Mouse (Mus musculus) lung, embryonic 14.5 days (tissue): ENCODE measurements around the gene Noxa1. TPM values are rescaled to one million over a fixed set of nuclear protein-coding genes. Genes with fewer than 3 reads are reported as not detected.

ENCODE experiments used
- ATAC-seq: fragments of 200-750 bp; cut with Nextera tagmentation; 2 replicates; pipeline ENCODE4 v1.8.0; 2017; ENCODE audit warnings: mild to moderate bottlenecking, moderate TSS enrichment, moderate library complexity; ENCODE audit not compliant: insufficient read depth
- DNase-seq: peaks from one replicate; pipeline ENCODE4 v3.0.0-alpha.2; 2015
- H3K27ac ChIP-seq: fragments of 300-500 bp; sonication (generic); 2 replicates; pipeline ENCODE4 v1.5.1; 2014; ENCODE audit warnings: low read depth, mild to moderate bottlenecking, moderate library complexity
- H3K27me3 ChIP-seq: fragments of 300-500 bp; sonication (generic); 2 replicates; pipeline ENCODE4 v1.6.1; 2014; ENCODE audit warnings: low read length, control low read depth; ENCODE audit not compliant: insufficient read depth
- H3K36me3 ChIP-seq: fragments of 300-500 bp; sonication (generic); 2 replicates; pipeline ENCODE4 v1.6.1; 2014; ENCODE audit warnings: control low read depth; ENCODE audit not compliant: insufficient read depth
- H3K4me1 ChIP-seq: fragments of 300-500 bp; sonication (generic); 2 replicates; pipeline ENCODE4 v1.6.1; 2014; ENCODE audit warnings: antibody characterized with exemption, control low read depth; ENCODE audit not compliant: insufficient read depth
- H3K4me2 ChIP-seq: fragments of 300-500 bp; sonication (generic); 2 replicates; pipeline ENCODE4 v1.6.1; 2014; ENCODE audit warnings: mild to moderate bottlenecking
- H3K4me3 ChIP-seq: fragments of 300-500 bp; sonication (generic); 2 replicates; pipeline ENCODE4 v1.5.1; 2014; ENCODE audit warnings: low read depth, low read length
- H3K9ac ChIP-seq: fragments of 300-500 bp; sonication (generic); 2 replicates; pipeline ENCODE4 v1.6.1; 2014
- H3K9me3 ChIP-seq: fragments of 300-500 bp; sonication (generic); 2 replicates; pipeline ENCODE4 v1.6.1; 2016; ENCODE audit warnings: low read depth, low read length, control low read depth
- CTCF ChIP-seq: IDR thresholded peaks from 2 replicates; pipeline ENCODE4 v1.5.1; 2016; ENCODE audit warnings: antibody characterized with exemption, low read depth
- WGBS: fragments of 180-500 bp; shearing (Covaris S2); extraction: QIAGEN DNeasy Blood & Tissue Kit; methylation state at CpG from one replicate; pipeline ENCODE4 v1.1.7; 2014; 5-methylcytosine and 5-hydroxymethylcytosine counted together
- polyA plus RNA-seq: library from polyadenylated mRNA; unstranded; fragments of >200 nt; fragmentation: Nextera tagmentation; extraction: Ambion mirVana; gene quantifications from 2 replicates; pipeline ENCODE4 v1.2.1, GENCODE M21; 2014

The Noxa1 gene
- polyA plus RNA-seq, 1 experiment from 2014 or later = 0.41 TPM

DNA sequence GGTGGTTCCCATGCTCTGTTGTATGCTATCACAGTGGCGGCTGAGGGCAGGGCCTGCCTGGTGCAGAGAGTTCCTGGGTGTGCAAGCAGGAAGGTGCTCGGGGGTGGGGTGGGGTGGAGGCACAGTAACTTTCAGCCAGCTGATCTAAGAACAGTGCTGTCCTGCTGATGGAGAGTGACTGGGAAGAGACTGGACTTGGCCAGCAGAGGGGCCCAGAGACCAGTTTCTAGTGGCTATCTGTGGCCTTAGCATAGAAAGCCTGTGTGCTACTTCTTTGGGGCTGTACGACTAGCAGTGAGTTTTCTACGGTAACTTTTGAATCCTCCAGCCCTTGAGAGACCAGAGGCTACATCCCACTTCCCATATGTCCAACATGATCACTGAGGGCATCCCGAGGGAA, 4.0 kb upstream of the Noxa1 start:
- Histone ChIP-seq H3K4me2 (no peak overlapping the region), H3K27ac (no peak overlapping the region), H3K9ac (no peak overlapping the region), H3K9me3 (no peaks in the 10 kb centered on the region), H3K4me3 (no peak overlapping the region), H3K36me3 (no peaks in the 10 kb centered on the region), H3K4me1 (no peaks in the 10 kb centered on the region), H3K27me3 (0 out of 2 replicates have a peak, but pooled peaks cover 7% of the 10 kb centered on the region)
- TF ChIP-seq CTCF = peak; percentile 52
- WGBS = 54% methylated on average over 5 of the region's 5 CpGs
- ATAC-seq (no peak), DNase-seq (peak; percentile 60)

DNA sequence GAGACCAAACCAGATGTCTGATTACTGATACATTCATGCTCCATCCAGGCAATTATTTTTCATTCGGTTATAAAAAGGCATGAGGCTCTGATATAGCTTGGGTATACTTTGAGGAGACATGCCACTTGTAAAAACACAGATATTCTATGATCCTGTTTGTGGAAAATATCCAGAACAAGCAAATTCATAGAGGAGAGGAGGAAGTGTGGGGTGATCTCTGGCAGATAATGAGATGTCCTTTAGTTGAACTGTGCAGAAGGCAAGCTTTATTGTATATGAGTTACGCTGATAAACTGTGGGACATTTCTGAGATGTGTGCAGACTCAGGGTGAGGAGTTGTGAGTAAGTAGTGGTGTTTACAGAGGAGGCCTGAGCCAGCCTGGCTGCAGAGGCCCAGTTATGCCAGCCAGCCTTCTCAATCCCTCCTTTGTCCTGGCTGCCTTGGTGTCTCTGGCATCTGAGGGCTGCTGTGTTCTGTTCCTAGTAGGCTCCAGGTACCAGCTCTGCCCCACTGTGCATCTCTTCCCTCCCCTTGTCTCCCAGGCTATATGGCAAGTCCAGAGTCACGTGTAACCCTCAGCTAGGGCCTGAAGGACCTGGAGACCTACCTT, 3.2 kb upstream of the Noxa1 start:
- no peak overlapping the region for H3K4me2 ChIP-seq
- H3K36me3 ChIP-seq = no peaks in the 10 kb centered on the region
- TF ChIP-seq CTCF = no peak
- H3K27ac ChIP-seq = no peak overlapping the region
- H3K4me3 ChIP-seq = no peak overlapping the region
- H3K27me3 ChIP-seq = 0 out of 2 replicates have a peak, but pooled peaks cover 7% of the 10 kb centered on the region
- ATAC-seq (no peak), DNase-seq (no peak)
- H3K9me3 ChIP-seq = no peaks in the 10 kb centered on the region
- whole genome bisulfite sequencing = 46% methylated on average over 3 of the region's 3 CpGs
- H3K9ac ChIP-seq = no peak overlapping the region
- H3K4me1 ChIP-seq = no peaks in the 10 kb centered on the region

DNA sequence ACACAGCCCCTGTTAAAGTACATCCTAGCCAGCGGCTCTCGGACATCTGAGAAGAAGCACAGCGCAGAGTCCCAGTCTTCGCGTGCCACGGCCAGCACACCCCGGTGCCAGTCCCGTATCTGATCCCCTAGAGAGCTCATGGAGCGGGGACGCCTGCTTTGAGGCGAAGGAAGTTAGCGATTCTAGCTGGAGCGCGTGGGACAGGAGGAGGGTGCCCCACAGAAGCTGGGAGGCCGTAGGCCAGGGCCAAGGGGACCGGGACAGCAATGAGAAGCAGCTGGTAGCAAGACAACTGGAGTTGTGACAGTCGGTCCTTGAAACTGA, 202 bp downstream of the Noxa1 start:
- H3K9ac ChIP-seq = 0 out of 2 replicates have a peak overlapping the region, but pooled peaks have one; percentile 3
- H3K9me3 ChIP-seq = no peaks in the 10 kb centered on the region
- H3K4me2 ChIP-seq = peak overlapping the region; percentile 49
- no peak for TF ChIP-seq CTCF
- DNase-seq = no peak
- H3K27me3 ChIP-seq = 0 out of 2 replicates have a peak, but pooled peaks cover 7% of the 10 kb centered on the region
- no peaks in the 10 kb centered on the region for H3K4me1 ChIP-seq
- H3K36me3 ChIP-seq = no peaks in the 10 kb centered on the region
- peak overlapping the region; percentile 14; the same call in 1 of the 2 replicates for H3K4me3 ChIP-seq
- no peak overlapping the region for H3K27ac ChIP-seq
- ATAC-seq = peak; percentile 45
- WGBS = 38% methylated on average over 17 of the region's 17 CpGs

DNA sequence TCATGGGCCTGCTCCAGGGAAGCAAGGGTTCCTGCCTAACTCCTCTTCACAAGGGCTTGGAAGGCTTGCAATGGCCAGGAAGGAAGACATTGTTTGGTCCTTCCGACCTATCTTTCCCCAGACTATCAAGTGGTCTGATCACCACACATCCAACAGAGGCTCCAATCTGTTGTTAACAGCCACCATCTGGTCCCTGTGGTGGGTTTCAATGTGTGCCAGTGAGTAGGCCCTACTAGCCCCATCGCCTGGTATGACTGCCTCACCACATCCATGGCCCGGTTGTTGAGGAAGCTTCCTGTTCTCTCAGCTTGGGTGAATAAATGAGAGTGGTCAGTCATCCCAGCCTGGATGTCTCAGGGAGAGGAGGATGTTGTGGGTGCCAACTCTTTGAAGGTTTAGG, 6.3 kb downstream of the Noxa1 start:
- no peak for ATAC-seq
- 82% methylated on average over 3 of the region's 3 CpGs for WGBS
- DNase-seq = no peak
- Histone ChIP-seq H3K4me2 (no peak overlapping the region), H3K4me3 (no peak overlapping the region), H3K9ac (no peak overlapping the region), H3K27me3 (no peaks in the 10 kb centered on the region), H3K27ac (no peak overlapping the region), H3K36me3 (no peaks in the 10 kb centered on the region), H3K9me3 (no peaks in the 10 kb centered on the region), H3K4me1 (no peaks in the 10 kb centered on the region)
- TF ChIP-seq CTCF = no peak

DNA sequence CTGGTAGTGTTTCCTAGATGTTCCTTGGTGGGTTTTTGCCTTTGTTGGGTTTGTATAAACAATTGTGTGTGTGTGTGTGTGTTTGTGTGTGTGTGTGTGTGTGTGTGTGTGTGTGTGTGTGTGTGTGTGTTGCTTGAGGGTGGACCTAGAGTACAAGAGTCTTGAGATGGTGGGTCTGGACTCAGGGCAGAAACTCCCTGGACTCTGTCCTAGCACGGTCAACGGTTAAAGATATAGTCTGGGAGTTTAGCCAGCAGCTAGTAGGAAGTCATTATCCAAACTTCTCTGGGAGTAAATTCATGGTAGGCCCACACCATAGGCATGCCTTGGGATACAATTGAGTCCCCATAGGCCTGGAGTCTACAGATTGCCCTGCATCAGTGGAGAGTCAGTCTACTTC, 7.1 kb downstream of the Noxa1 start:
- Histone ChIP-seq H3K4me3 (no peak overlapping the region), H3K4me2 (no peak overlapping the region), H3K27me3 (no peaks in the 10 kb centered on the region), H3K9ac (no peak overlapping the region), H3K4me1 (no peaks in the 10 kb centered on the region), H3K27ac (no peak overlapping the region), H3K9me3 (no peaks in the 10 kb centered on the region), H3K36me3 (no peaks in the 10 kb centered on the region)
- ATAC-seq (no peak), DNase-seq (no peak)
- 83% methylated on average over 2 of the region's 2 CpGs for WGBS
- no peak for TF ChIP-seq CTCF

DNA sequence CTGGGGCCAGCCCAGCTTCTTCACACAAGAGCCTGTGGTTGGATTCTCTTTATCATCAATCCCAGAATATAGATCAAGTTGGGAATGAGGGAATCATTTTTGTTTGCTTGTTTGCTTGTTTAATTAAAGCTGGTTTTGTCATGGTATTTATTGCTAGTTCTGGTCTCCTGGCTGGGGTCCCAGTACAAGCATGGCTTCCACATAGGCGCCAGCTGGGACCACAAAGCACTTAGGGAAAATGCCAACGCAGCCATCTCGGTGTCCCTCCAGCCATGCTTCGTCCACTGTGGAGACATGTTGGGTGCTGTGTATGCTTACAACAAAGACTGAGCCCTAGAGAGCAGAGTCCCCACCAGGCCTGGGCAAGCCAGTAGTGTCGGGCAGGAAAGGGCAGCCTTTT, 9.4 kb downstream of the Noxa1 start:
- no peak overlapping the region for H3K4me2 ChIP-seq
- no peak overlapping the region for H3K9ac ChIP-seq
- no peak overlapping the region for H3K27ac ChIP-seq
- ATAC-seq (no peak), DNase-seq (no peak)
- no peaks in the 10 kb centered on the region for H3K9me3 ChIP-seq
- H3K36me3 ChIP-seq = no peaks in the 10 kb centered on the region
- 90% methylated on average over 5 of the region's 5 CpGs for WGBS
- no peak for TF ChIP-seq CTCF
- H3K4me3 ChIP-seq = no peak overlapping the region
- no peaks in the 10 kb centered on the region for H3K27me3 ChIP-seq
- no peaks in the 10 kb centered on the region for H3K4me1 ChIP-seq

DNA sequence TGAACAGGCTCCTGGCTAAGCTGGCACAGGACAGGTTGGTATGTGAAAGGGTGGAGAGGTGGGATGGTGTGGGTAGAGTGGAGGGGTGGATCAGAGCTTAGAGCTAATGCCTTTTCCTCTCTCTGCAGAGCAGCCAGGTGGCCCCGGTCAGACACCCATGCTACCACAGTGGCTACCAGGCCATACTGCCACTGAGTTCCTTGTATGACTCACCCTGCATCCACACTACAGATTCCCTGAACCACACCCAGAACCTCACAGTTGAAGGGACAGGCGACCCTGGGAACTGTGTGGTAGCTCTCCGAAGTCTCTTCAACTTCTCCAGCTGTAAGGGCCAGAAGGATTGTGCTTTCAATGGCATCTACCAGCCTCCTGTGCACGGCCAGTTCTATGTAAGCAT, 11.3 kb downstream of the Noxa1 start:
- Histone ChIP-seq H3K4me1 (no peaks in the 10 kb centered on the region), H3K36me3 (no peaks in the 10 kb centered on the region), H3K27me3 (no peaks in the 10 kb centered on the region), H3K9ac (no peak overlapping the region), H3K4me2 (no peak overlapping the region), H3K27ac (no peak overlapping the region), H3K9me3 (no peaks in the 10 kb centered on the region), H3K4me3 (no peak overlapping the region)
- 72% methylated on average over 4 of the region's 4 CpGs for WGBS
- DNase-seq (no peak), ATAC-seq (no peak)
- TF ChIP-seq CTCF = no peak

DNA sequence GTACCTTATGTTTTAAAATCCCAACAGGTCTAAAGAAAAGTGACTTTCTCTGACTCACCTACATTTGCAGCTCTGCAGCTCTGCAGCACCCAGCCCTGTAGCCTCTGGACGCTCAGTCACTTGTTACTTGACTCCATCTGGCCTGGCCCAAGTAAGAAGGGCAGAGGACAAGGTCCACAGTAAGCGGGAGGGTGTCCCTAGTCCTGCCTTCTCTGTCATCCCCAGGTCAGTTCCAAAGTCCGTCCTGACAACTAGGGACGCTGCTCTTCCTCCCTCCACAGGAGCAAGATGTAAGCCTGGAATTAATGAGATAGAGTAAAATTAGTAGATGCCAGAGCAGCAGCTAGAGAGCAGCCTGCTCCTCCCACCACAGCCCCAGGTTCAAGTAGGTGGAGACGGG, 14.9 kb downstream of the Noxa1 start, which contains the start of gene Entpd8:
Entpd8 (plus strand) TSS at position 229 of the 400 bp plus-strand sequence.
- no peak for TF ChIP-seq CTCF
- no peak for ATAC-seq
- WGBS = 47% methylated on average over 5 of the region's 5 CpGs

More for the DNA sequence above, 14.9 kb downstream of the Noxa1 start, which contains the start of gene Entpd8:
- DNase-seq = no peak
- Histone ChIP-seq H3K36me3 (no peaks in the 10 kb centered on the region), H3K4me2 (no peak within 1 kb of the TSS), H3K4me3 (no peak within 1 kb of the TSS), H3K9me3 (no peaks in the 10 kb centered on the region), H3K27me3 (no peaks in the 10 kb centered on the region), H3K9ac (no peak within 1 kb of the TSS), H3K27ac (no peak within 1 kb of the TSS), H3K4me1 (no peaks in the 10 kb centered on the region)
